Mouse (Mus musculus): ENCODE data around the gene Nrxn2.

- TF ChIP-seq CTCF (conservative IDR thresholded peaks at IDR 0.05 in 1 of 2, IDR thresholded peaks at IDR 0.05 in 1 of 2; ENCODE audit: low read depth in 2 of 2, low read length in 2 of 2) (no peak), E2F4 (IDR thresholded peaks at IDR 0.05; ENCODE audit: insufficient replicate concordance, low read depth, low read length) (no peak), IRF4 (IDR thresholded peaks at IDR 0.05; ENCODE audit: low read depth, low read length) (no peak), POLR2A (IDR thresholded peaks at IDR 0.05; ENCODE audit: low read depth, low read length) (no peak), ELF1 (IDR thresholded peaks at IDR 0.05; ENCODE audit: low read depth, low read length) (no peak), RAD21 (IDR thresholded peaks at IDR 0.05; ENCODE audit: low read depth, low read length) (no peak), ZC3H11A (IDR thresholded peaks at IDR 0.05; ENCODE audit: low read depth, low read length) (no peak), USF1 (IDR thresholded peaks at IDR 0.05; ENCODE audit: low read depth, low read length) (no peak), USF2 (conservative IDR thresholded peaks at IDR 0.05; ENCODE audit: low read depth, low read length) (no peak)
Observed at GRCm38 (mm10) chr19:6474706-6475105, 56.2 kb downstream of the Nrxn2 start.

Measured in CH12.LX (cell line).